Mouse (Mus musculus) forebrain, embryonic 11.5 days (tissue): ENCODE measurements at regions not wholly inside any gene's neighbourhood (a gene's known extent, or its start where the extent isn't known, plus 50 kb on each side); places are given as distances from the start of the nearest gene placed in this dataset.

Experiments
- ATAC-seq: fragments of 200-750 bp; cut with Nextera tagmentation; replicated peaks from 2 replicates; pipeline ENCODE4 v1.8.0; 2017; ENCODE audit warnings: moderate TSS enrichment; ENCODE audit not compliant: low FRiP score
- DNase-seq: peaks from one replicate; pipeline ENCODE4 v3.0.0-alpha.2; 2017; ENCODE audit warnings: low spot score
- H3K27ac ChIP-seq: fragments of 300-500 bp; sonication (generic); 2 replicates; pipeline ENCODE4 v1.5.1; 2014; ENCODE audit warnings: low read depth, low read length
- H3K27me3 ChIP-seq: fragments of 300-500 bp; sonication (generic); 2 replicates; pipeline ENCODE4 v1.6.1; 2014; ENCODE audit warnings: mild to moderate bottlenecking, low read length, mixed read lengths; ENCODE audit not compliant: control insufficient read depth, insufficient read depth
- H3K36me3 ChIP-seq: fragments of 300-500 bp; sonication (generic); 2 replicates; pipeline ENCODE4 v1.6.1; 2014; ENCODE audit warnings: mild to moderate bottlenecking, low read length, moderate library complexity, mixed read lengths; ENCODE audit not compliant: control insufficient read depth, insufficient read depth
- H3K4me1 ChIP-seq: fragments of 300-500 bp; sonication (generic); replicated peaks from 2 replicates; pipeline ENCODE4 v1.6.1; 2014; ENCODE audit warnings: low read length, mixed read lengths; ENCODE audit not compliant: control insufficient read depth, insufficient read depth
- H3K4me2 ChIP-seq: fragments of 300-500 bp; sonication (generic); 2 replicates; pipeline ENCODE4 v1.6.1; 2014; ENCODE audit warnings: low read depth, mild to moderate bottlenecking, low read length, moderate library complexity, mixed read lengths; ENCODE audit not compliant: severe bottlenecking
- H3K4me3 ChIP-seq: fragments of 300-500 bp; sonication (generic); 2 replicates; pipeline ENCODE4 v1.5.1; 2014; ENCODE audit warnings: low read depth, low read length
- H3K9ac ChIP-seq: fragments of 300-500 bp; sonication (generic); 2 replicates; pipeline ENCODE4 v1.6.1; 2014; ENCODE audit warnings: low read length
- H3K9me3 ChIP-seq: fragments of 300-500 bp; sonication (generic); 2 replicates; pipeline ENCODE4 v1.6.1; 2016; ENCODE audit warnings: low read length, mixed read lengths; ENCODE audit not compliant: control insufficient read depth
- WGBS: fragments of 180-500 bp; shearing (Covaris S2); extraction: QIAGEN DNeasy Blood & Tissue Kit; methylation state at CpG from one replicate; pipeline ENCODE4 v1.1.7; 2014; 5-methylcytosine and 5-hydroxymethylcytosine counted together

DNA sequence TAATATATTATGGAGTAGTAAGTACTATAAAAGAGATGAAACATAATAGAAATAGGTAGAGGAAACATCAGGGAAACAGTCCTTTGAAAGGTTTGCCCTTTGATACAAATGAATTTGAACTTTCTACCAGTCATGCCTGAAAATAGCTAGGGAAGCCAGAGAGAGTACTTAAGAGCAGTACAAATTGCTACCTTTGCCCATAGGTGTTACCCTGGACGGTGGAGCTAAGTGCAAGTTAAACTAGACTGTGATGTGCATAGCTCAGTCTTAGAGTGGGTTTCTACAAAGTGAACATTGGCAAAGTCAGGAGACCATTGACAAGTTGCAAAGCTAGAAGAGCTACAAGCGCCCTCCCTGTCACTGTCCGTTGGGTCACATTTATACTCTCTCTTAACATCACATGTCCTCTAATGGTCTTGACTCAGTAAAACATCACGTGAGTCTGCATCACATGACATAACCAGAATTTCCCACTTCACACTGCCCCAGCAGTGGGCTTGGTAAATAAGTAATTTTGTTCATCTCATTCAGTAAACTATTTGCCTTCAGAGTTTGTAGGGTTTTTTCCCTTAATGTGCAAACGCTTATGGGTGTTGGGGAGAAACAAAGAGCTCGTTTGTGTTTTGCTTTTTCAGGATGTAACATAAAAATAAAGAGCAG, 80.6 kb upstream of the Itga1 start:
- no peak overlapping the region for H3K4me2 ChIP-seq
- H3K9ac ChIP-seq = no peak overlapping the region
- 91% methylated on average over 6 of the region's 6 CpGs for WGBS
- ATAC-seq = no peak
- H3K9me3 ChIP-seq = no peaks in the 10 kb centered on the region
- DNase-seq = no peak
- no peak overlapping the region for H3K27ac ChIP-seq
- H3K4me3 ChIP-seq = no peak overlapping the region
- H3K36me3 ChIP-seq = no peaks in the 10 kb centered on the region
- H3K4me1 ChIP-seq = no peaks in the 10 kb centered on the region
- no peaks in the 10 kb centered on the region for H3K27me3 ChIP-seq

DNA sequence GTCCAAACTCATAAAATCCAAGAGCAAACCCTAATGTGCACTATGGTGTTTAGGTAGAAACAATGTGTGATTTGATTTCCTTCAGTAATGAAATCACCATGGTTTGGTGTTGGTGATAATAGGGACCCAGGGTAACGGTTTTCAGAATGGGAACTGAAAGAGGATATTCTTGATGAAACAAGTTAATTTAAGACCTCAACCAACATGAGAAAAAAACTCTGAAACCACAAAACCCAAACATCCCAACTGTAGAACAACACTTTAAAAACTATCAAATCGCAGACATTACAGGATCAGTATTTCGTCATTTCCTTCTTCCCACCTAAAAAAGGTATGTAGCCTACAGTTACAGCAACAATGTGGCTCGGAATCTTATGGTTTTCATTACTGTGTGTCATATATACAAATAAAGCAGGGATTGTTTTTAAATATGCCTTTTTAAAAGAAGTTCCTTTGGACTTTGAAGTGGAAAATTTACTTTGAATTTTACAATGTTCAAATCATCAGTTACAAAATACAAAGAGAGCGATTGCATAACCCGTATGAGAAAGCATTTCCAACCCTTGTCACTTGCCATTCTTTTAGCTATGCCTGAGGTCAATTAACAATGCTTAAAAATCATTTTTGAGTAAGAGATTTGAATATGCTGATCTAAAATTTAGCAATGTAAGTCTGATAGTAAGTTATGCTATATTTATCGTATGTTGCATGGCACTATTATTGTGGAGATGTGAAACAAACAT, 76.6 kb upstream of the Itga1 start:
- Histone ChIP-seq H3K4me2 (no peak overlapping the region), H3K36me3 (no peaks in the 10 kb centered on the region), H3K9me3 (no peaks in the 10 kb centered on the region), H3K4me3 (no peak overlapping the region), H3K9ac (no peak overlapping the region), H3K4me1 (no peaks in the 10 kb centered on the region), H3K27ac (no peak overlapping the region), H3K27me3 (no peaks in the 10 kb centered on the region)
- DNase-seq = no peak
- ATAC-seq = no peak
- 88% methylated on average over 7 of the region's 7 CpGs for WGBS

DNA sequence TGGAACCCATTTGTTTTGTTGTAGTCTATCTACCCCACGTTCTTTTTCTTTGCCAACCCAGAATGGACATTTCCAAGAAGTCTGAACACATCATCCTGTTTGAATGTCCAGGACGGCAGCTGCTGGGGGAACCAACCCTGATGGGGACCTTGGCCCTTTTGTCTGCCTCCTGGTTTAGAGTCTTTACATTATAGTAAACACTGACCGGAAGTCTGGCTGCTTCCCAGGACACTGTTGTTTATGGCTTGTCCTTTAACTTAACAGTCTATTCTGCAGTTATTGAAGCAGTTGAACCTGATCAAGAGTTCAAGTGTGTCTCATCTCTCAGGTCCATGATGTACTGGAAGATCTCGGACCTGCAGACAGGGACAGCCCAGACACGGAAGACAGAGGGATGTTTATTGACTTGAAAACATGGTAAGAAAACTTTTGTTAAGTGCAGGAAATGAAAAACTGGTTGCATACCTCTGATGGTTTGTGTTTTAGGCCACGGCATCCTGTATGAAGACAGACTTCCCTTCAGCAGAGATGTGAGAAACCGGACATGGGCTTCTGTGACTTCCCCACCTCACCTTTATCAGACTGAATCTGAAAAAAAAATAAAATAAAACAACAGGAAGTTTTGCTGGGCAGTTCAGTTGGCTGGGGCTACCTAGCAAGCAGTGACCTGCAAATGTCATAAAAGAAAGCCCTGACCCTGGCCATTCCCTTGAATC, 69.7 kb upstream of the Itga1 start:
- ATAC-seq = no peak
- no peak for DNase-seq
- 87% methylated on average over 7 of the region's 7 CpGs for WGBS
- Histone ChIP-seq H3K9ac (no peak overlapping the region), H3K9me3 (no peaks in the 10 kb centered on the region), H3K4me2 (no peak overlapping the region), H3K27me3 (no peaks in the 10 kb centered on the region), H3K36me3 (no peaks in the 10 kb centered on the region), H3K4me3 (no peak overlapping the region), H3K27ac (no peak overlapping the region), H3K4me1 (no peaks in the 10 kb centered on the region)

DNA sequence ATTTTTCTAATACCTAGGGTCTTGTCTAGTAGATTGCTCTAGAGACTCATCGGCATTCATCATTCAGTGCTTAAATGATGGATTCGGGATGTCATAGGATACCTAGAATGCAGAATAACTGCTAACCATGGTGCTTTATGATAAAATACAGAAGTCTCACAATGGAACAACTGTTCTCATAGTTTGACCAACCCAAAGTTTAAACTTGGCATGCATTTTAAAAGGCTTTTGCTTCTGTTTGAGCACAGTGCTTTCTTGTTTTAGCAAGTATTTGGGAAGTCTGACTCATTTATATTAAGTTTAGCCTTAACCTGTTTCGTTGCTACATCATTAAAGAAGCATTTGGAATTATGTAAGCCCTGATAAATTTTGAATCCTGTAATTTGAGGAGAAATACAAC, 64.2 kb upstream of the Itga1 start:
- WGBS = 91% methylated on average over 3 of the region's 3 CpGs
- ATAC-seq (no peak), DNase-seq (no peak)
- Histone ChIP-seq H3K9ac (no peak overlapping the region), H3K9me3 (no peaks in the 10 kb centered on the region), H3K4me3 (no peak overlapping the region), H3K4me1 (no peaks in the 10 kb centered on the region), H3K27ac (no peak overlapping the region), H3K27me3 (no peaks in the 10 kb centered on the region), H3K4me2 (no peak overlapping the region), H3K36me3 (no peaks in the 10 kb centered on the region)

DNA sequence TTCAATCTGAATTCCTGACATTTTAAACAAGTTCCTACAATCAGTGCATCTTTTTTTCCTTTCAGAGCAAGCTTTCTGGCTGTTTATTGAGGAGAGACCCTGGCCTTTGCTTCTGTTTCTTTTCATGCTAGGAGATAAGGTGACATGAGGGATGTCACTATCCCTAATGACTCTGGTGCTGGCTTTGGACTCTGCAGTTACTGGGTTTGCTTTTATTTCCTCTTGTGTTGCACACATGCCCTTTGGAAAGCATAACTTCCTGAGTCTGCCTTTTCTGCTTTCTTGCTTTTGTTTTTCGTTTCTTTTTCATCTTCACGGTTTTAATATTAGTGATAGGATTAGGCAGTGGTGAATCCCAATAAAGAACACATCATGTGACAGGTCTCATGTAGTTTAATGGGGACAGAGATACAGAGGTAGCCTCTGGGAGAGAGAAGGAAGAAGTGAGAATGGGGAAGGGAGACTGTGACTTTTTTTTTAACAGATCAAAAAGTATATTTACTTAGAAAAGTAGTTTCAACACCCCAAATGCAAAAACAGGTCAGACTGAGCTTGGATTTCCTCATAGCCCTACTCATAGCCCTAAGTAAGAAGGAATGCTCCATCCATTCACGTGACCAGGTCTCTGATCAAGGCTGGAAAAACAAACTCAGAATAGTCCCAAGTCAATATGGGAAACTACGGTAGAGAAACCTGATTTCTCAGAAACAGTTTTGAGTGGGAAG, 61.1 kb upstream of the Itga1 start:
- Histone ChIP-seq H3K27ac (no peak overlapping the region), H3K4me2 (no peak overlapping the region), H3K9me3 (no peaks in the 10 kb centered on the region), H3K4me3 (no peak overlapping the region), H3K36me3 (no peaks in the 10 kb centered on the region), H3K9ac (no peak overlapping the region), H3K4me1 (no peaks in the 10 kb centered on the region), H3K27me3 (no peaks in the 10 kb centered on the region)
- DNase-seq = no peak
- no peak for ATAC-seq
- WGBS = 90% methylated on average over 4 of the region's 4 CpGs

DNA sequence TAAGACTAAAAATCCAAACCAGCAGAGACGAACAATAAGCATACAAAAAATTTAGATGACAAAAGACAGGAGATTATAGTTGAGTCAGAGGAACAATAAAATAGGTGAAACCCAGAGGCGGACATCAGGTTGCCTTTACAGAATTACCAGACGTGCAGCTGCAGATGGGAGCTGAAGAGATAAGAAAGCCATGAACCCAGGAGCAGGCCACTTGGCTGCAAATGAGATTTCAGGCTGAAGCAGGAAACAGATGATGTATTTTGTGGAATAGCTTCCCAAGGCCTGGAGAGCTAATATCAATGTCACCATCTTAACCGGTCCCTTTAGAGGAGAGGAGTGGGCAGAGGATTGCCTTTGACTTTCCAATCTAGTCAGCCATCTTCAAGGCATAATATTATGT, 57.6 kb upstream of the Itga1 start:
- no peaks in the 10 kb centered on the region for H3K27me3 ChIP-seq
- WGBS = 81% methylated on average over 4 of the region's 4 CpGs
- no peak overlapping the region for H3K4me3 ChIP-seq
- H3K9me3 ChIP-seq = no peaks in the 10 kb centered on the region
- H3K27ac ChIP-seq = no peak overlapping the region
- H3K9ac ChIP-seq = no peak overlapping the region
- H3K4me1 ChIP-seq = no peaks in the 10 kb centered on the region
- DNase-seq (no peak), ATAC-seq (no peak)
- no peak overlapping the region for H3K4me2 ChIP-seq
- no peaks in the 10 kb centered on the region for H3K36me3 ChIP-seq
